Mouse (Mus musculus) CH12.LX (cell line): ENCODE results near the gene Map1b. TPM values are rescaled to one million over a fixed set of nuclear protein-coding genes. Genes with fewer than 3 reads are reported as not detected.

ENCODE experiments used
- DNase-seq: peaks from one replicate; pipeline ENCODE4 v3.0.0-alpha.2; 2013; ENCODE audit errors: extremely low read depth
- H3K27ac ChIP-seq: 2 replicates; pipeline ENCODE4 v1.5.1; 2012; ENCODE audit warnings: low read depth, mild to moderate bottlenecking, control low read depth, moderate library complexity; ENCODE audit not compliant: insufficient read depth
- H3K27me3 ChIP-seq: replicated peaks from 2 replicates; pipeline ENCODE3; 2012; ENCODE audit warnings: inconsistent platforms
- H3K36me3 ChIP-seq, 2 experiments: replicated peaks in 1 of 2; 2 replicates each; pipeline versions ENCODE3 to v1.6.1; 2012; ENCODE audit warnings: inconsistent platforms in 1 of 2, low read length in 1 of 2, mild to moderate bottlenecking in 1 of 2, mixed read lengths in 1 of 2, moderate library complexity in 1 of 2; ENCODE audit not compliant: control insufficient read depth in 1 of 2, insufficient read depth in 1 of 2
- H3K4me1 ChIP-seq, 2 experiments: 2 replicates each; pipeline ENCODE4 v1.6.1; 2012; ENCODE audit warnings: inconsistent platforms in 1 of 2, moderate library complexity in 1 of 2; ENCODE audit not compliant: insufficient read depth in 2 of 2, control insufficient read depth in 1 of 2
- H3K4me2 ChIP-seq: 2 replicates; pipeline ENCODE4 v1.6.1; 2012; ENCODE audit warnings: low read depth, mild to moderate bottlenecking, control low read depth; ENCODE audit not compliant: poor library complexity, insufficient read depth, severe bottlenecking
- H3K4me3 ChIP-seq, 3 experiments: fragments of 150-350 bp in 1 of 3; sonication (generic) in 1 of 3; replicated peaks in 1 of 3; 2 replicates each; pipeline versions ENCODE3 to v1.5.1; 2011 to 2012; ENCODE audit warnings: low read depth in 2 of 3, low read length in 2 of 3, mild to moderate bottlenecking in 2 of 3, moderate library complexity in 2 of 3, control low read depth in 1 of 3, improper control_type of control experiment in 1 of 3, inconsistent platforms in 1 of 3, mixed read lengths in 1 of 3; ENCODE audit not compliant: poor library complexity in 1 of 3
- H3K79me2 ChIP-seq: replicated peaks from 2 replicates; pipeline ENCODE4 v1.6.1; 2012; ENCODE audit warnings: mild to moderate bottlenecking, moderate library complexity; ENCODE audit not compliant: control insufficient read depth, poor library complexity, insufficient read depth, severe bottlenecking; ENCODE audit errors: extremely low read depth
- H3K9ac ChIP-seq: 2 replicates; pipeline ENCODE4 v1.6.1; 2012; ENCODE audit warnings: low read depth, mild to moderate bottlenecking, control low read depth, moderate library complexity; ENCODE audit not compliant: insufficient read depth
- H3K9me3 ChIP-seq: replicated peaks from 2 replicates; pipeline ENCODE3; 2012; ENCODE audit warnings: low read length, inconsistent platforms, mixed read lengths
- BHLHE40 ChIP-seq: IDR thresholded peaks from 2 replicates; pipeline ENCODE4 v1.6.1; 2011; ENCODE audit warnings: mild to moderate bottlenecking, low read depth, low read length, improper control_type of control experiment
- CHD1 ChIP-seq: IDR thresholded peaks from 2 replicates; pipeline ENCODE4 v1.6.1; 2012; ENCODE audit warnings: low read depth, low read length, improper control_type of control experiment, inconsistent platforms
- CTCF ChIP-seq, 2 experiments: IDR thresholded peaks in 1 of 2; conservative IDR thresholded peaks in 1 of 2; 2 replicates each; pipeline ENCODE4 v1.5.1; 2011 to 2012; ENCODE audit warnings: low read depth in 2 of 2, low read length in 2 of 2, improper control_type of control experiment in 1 of 2, inconsistent platforms in 1 of 2, mild to moderate bottlenecking in 1 of 2, moderate library complexity in 1 of 2
- E2F4 ChIP-seq: IDR thresholded peaks from 2 replicates; pipeline ENCODE4 v1.6.1; 2011; ENCODE audit warnings: low read depth, low read length, improper control_type of control experiment; ENCODE audit not compliant: insufficient replicate concordance
- EP300 ChIP-seq: IDR thresholded peaks from 2 replicates; pipeline ENCODE4 v1.6.1; 2011; ENCODE audit warnings: low read length, improper control_type of control experiment
- ETS1 ChIP-seq: conservative IDR thresholded peaks from 2 replicates; pipeline ENCODE4 v1.6.1; 2012; ENCODE audit warnings: low read depth, mild to moderate bottlenecking, inconsistent platforms, low read length, improper control_type of control experiment, moderate library complexity
- GABPA ChIP-seq: IDR thresholded peaks from 2 replicates; pipeline ENCODE4 v1.6.1; 2012; ENCODE audit warnings: low read depth, low read length, improper control_type of control experiment, inconsistent platforms; ENCODE audit not compliant: insufficient replicate concordance
- IRF4 ChIP-seq: IDR thresholded peaks from 2 replicates; pipeline ENCODE4 v1.6.1; 2014; ENCODE audit warnings: low read depth, mild to moderate bottlenecking, inconsistent platforms, low read length, improper control_type of control experiment
- JUN ChIP-seq: IDR thresholded peaks from 2 replicates; pipeline ENCODE4 v1.6.1; 2011; ENCODE audit warnings: low read depth, mild to moderate bottlenecking, low read length, improper control_type of control experiment, moderate library complexity; ENCODE audit not compliant: insufficient read depth
- KAT2A ChIP-seq: IDR thresholded peaks from 2 replicates; pipeline ENCODE4 v1.6.1; 2012; ENCODE audit warnings: low read length, improper control_type of control experiment, inconsistent platforms; ENCODE audit not compliant: insufficient replicate concordance
- MAFK ChIP-seq: IDR thresholded peaks from 2 replicates; pipeline ENCODE4 v1.6.1; 2011; ENCODE audit warnings: low read length, improper control_type of control experiment; ENCODE audit not compliant: insufficient replicate concordance
- MAZ ChIP-seq: IDR thresholded peaks from 2 replicates; pipeline ENCODE4 v1.6.1; 2012; ENCODE audit warnings: low read depth, mild to moderate bottlenecking, inconsistent platforms, low read length, improper control_type of control experiment, moderate library complexity
- MEF2A ChIP-seq: IDR thresholded peaks from 2 replicates; pipeline ENCODE4 v1.6.1; 2014; ENCODE audit warnings: low read depth, mild to moderate bottlenecking, inconsistent platforms, low read length, improper control_type of control experiment, borderline replicate concordance
- MXI1 ChIP-seq: IDR thresholded peaks from 2 replicates; pipeline ENCODE4 v1.6.1; 2011; ENCODE audit warnings: mild to moderate bottlenecking, low read depth, low read length, improper control_type of control experiment
- MYC ChIP-seq: IDR thresholded peaks from 2 replicates; pipeline ENCODE4 v1.6.1; 2011; ENCODE audit warnings: low read depth, mild to moderate bottlenecking, improper control_type of control experiment, low read length
- NRF1 ChIP-seq: IDR thresholded peaks from 2 replicates; pipeline ENCODE4 v1.6.1; 2014; ENCODE audit warnings: low read depth, mild to moderate bottlenecking, inconsistent platforms, low read length, improper control_type of control experiment, moderate library complexity
- POLR2A ChIP-seq: IDR thresholded peaks from 2 replicates; pipeline ENCODE4 v1.6.1; 2011; ENCODE audit warnings: low read depth, mild to moderate bottlenecking, improper control_type of control experiment, low read length
- POLR2AphosphoS2 ChIP-seq: IDR thresholded peaks from 2 replicates; pipeline ENCODE4 v1.6.1; 2011; ENCODE audit warnings: low read depth, low read length, improper control_type of control experiment
- RAD21 ChIP-seq: IDR thresholded peaks from 2 replicates; pipeline ENCODE4 v1.6.1; 2011; ENCODE audit warnings: low read depth, mild to moderate bottlenecking, low read length, improper control_type of control experiment, moderate library complexity
- SMC3 ChIP-seq: IDR thresholded peaks from 2 replicates; pipeline ENCODE4 v1.6.1; 2011; ENCODE audit warnings: low read depth, low read length, improper control_type of control experiment
- TCF12 ChIP-seq: IDR thresholded peaks from 2 replicates; pipeline ENCODE4 v1.6.1; 2014; ENCODE audit warnings: low read depth, mild to moderate bottlenecking, inconsistent platforms, low read length, improper control_type of control experiment
- dilution Hi-C: fragments of 300-500 bp; cut with MboI; formaldehyde crosslinking; loops from 2 replicates; pipeline ENCODE4 v1.14.3; 2020; ENCODE audit warnings: low sequenced_read_pairs; ENCODE audit not compliant: extremely low pct_unique_long_range_greater_than_20kb, extremely low pct_ligation_motif_present
- in situ Hi-C: fragments of 300-500 bp; cut with MboI; formaldehyde crosslinking; loops from 3 replicates; pipeline ENCODE4 v1.14.3; 2019; ENCODE audit warnings: low sequenced_read_pairs, low pct_ligation_motif_present, low pct_unique_long_range_greater_than_20kb, mixed read lengths
- polyA plus RNA-seq: library from polyadenylated mRNA; unstranded; fragments of >175 nt; gene quantifications from 2 replicates; pipeline ENCODE4 v1.2.1, GENCODE M21; 2012; ENCODE audit warnings: low read depth; ENCODE audit not compliant: insufficient read length
- total RNA-seq, 2 experiments: library from RNA; depleted of rRNA; stranded (reverse); fragments of 300-350 nt in 1 of 2; fragments of >200 nt in 1 of 2; gene quantifications; 2 replicates each; pipeline ENCODE4 v1.2.3; 2012 to 2014

The Map1b gene
- total and polyA plus RNA-seq, 3 experiments = 0.04 to 0.08 TPM; not detected in 1

DNA sequence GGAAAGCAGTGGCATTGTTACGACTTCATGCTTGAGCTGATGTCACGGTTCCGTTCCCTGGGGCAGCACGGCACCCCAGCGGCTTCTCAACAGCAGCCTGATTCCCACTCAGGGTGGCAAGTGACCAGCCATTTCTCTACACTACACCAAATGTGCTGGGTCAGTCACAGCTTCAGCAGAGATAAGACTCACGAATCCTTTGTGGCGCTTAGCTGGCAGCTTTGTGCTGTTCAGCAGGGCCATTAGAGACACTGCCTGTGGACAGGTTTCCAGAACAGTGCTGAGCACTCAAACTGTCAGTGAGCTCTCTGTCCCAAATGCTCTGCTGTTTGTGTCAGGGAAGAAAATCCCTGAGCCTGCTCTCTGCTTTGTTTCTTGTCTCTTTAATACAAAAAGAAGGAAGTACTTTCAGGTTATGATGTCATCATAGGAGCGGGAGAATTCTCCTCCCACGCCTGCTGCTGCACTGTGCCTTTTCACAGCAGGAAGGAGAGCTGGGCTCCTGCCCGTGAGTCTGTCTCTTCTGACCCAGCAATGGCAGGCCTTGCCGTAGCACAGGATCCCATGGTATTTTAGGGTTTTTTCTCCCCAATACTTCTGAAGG lies 103.8 kb downstream of the Map1b start:
- no peak overlapping the region for H3K9ac ChIP-seq
- in situ Hi-C loops (no loop called here), dilution Hi-C loops (no loop called here)
- DNase-seq = no peak
- H3K9me3 ChIP-seq = no peaks in the 10 kb centered on the region
- H3K79me2 ChIP-seq = no peaks in the 10 kb centered on the region
- H3K27me3 ChIP-seq = no peaks in the 10 kb centered on the region
- no peak overlapping the region for H3K27ac ChIP-seq
- H3K4me3 ChIP-seq = no peak overlapping the region
- H3K4me2 ChIP-seq = no peak overlapping the region
- TF ChIP-seq ETS1 (no peak), MYC (no peak), MEF2A (no peak), E2F4 (no peak), MAFK (no peak), EP300 (no peak), MAZ (no peak), BHLHE40 (no peak), MXI1 (no peak), SMC3 (no peak), RAD21 (no peak), POLR2AphosphoS2 (no peak)
- peaks cover 68 to 94% of the 10 kb centered on the region in 2 experiments for H3K36me3 ChIP-seq
- peaks cover 0 to 7% of the 10 kb centered on the region in 2 experiments; a peak in 1 of 4 replicates for H3K4me1 ChIP-seq

DNA sequence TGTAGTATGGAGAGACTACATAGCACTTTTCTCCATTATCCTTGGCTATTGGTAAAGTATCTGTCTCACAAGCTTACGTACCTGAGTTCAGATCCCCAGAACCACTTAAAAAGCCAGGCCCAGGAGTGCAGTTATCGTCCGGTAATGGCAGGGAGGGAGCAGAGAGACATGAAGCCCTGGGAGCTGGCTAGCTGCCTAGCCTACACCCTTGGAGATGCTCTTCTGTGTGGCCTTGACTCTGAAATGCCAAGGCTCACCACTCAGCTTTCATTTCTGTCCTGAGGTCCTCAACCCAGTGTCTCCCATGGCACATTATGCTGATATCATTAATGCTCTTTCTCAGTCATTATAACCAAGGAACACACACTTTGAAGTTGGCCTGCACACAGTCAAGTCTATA lies 104.6 kb downstream of the Map1b start:
- TF ChIP-seq BHLHE40 (no peak), NRF1 (no peak), KAT2A (no peak), CHD1 (no peak), JUN (no peak), CTCF (conservative IDR thresholded peaks at IDR 0.05 in 1 of 2, IDR thresholded peaks at IDR 0.05 in 1 of 2; ENCODE audit: low read depth in 2 of 2, low read length in 2 of 2) (no peak), POLR2A (no peak), ETS1 (no peak), IRF4 (no peak), MYC (no peak), GABPA (no peak), MAFK (no peak), TCF12 (no peak)
- no peaks in the 10 kb centered on the region for H3K9me3 ChIP-seq
- no peak for DNase-seq
- H3K4me2 ChIP-seq = no peak overlapping the region
- no peak overlapping the region for H3K4me3 ChIP-seq
- in situ Hi-C loops (no loop called here), dilution Hi-C loops (no loop called here)
- peaks cover 77 to 96% of the 10 kb centered on the region in 2 experiments for H3K36me3 ChIP-seq
- no peak overlapping the region for H3K9ac ChIP-seq
- H3K4me1 ChIP-seq = peaks cover 0 to 7% of the 10 kb centered on the region in 2 experiments; a peak in 1 of 4 replicates
- H3K27ac ChIP-seq = no peak overlapping the region
- no peaks in the 10 kb centered on the region for H3K27me3 ChIP-seq
- no peaks in the 10 kb centered on the region for H3K79me2 ChIP-seq
